Mouse (Mus musculus) brown adipose tissue, adult 24 weeks (tissue): ENCODE measurements around the gene 4931414P19Rik. TPM values are rescaled to one million over a fixed set of nuclear protein-coding genes. Genes with fewer than 3 reads are reported as not detected.

Source experiments
- H3K27ac ChIP-seq: fragments of 200-500 bp; replicated peaks from 2 replicates; pipeline ENCODE4 v1.5.1; 2012; ENCODE audit warnings: low read depth, mild to moderate bottlenecking, low read length
- H3K4me1 ChIP-seq: fragments of 200-500 bp; 2 replicates; pipeline ENCODE4 v1.6.1; 2012; ENCODE audit warnings: low read length, mixed read lengths; ENCODE audit not compliant: control insufficient read depth, insufficient read depth, insufficient read length
- H3K4me3 ChIP-seq: fragments of 200-500 bp; 2 replicates; pipeline ENCODE4 v1.5.1; 2012; ENCODE audit warnings: low read depth, mild to moderate bottlenecking, low read length, moderate library complexity; ENCODE audit not compliant: insufficient read depth
- polyA plus RNA-seq: library from polyadenylated mRNA; stranded (reverse); fragments of >200 nt; gene quantifications from 2 replicates; pipeline ENCODE4 v1.2.4, GENCODE M21; 2012; ENCODE audit not compliant: missing spikeins, insufficient read depth, insufficient read length

4931414P19Rik gene
- polyA plus RNA-seq, 1 experiment = 2.6 TPM

DNA sequence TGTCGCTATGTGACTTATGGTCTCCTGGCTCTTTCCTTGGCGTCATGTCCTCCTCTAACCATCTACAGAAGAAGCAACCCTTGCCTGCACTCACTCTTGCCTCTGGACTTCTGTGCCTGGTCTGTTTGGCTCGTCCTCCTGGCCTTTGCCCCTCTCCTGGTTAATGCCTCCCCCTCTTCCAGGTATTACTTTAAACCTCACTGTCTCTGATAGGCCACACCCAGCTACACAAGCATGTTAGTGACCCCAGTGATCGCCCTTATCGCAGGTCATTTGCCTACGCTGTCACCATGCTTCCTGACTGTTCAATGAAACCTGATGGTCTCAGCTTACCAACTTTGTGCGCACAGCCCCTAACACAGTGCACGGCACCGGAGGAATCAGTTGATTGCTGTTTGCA lies 23.3 kb downstream of the 4931414P19Rik start:
- Histone ChIP-seq H3K4me1 (no peaks in the 10 kb centered on the region), H3K27ac (no peak overlapping the region), H3K4me3 (no peak overlapping the region)

DNA sequence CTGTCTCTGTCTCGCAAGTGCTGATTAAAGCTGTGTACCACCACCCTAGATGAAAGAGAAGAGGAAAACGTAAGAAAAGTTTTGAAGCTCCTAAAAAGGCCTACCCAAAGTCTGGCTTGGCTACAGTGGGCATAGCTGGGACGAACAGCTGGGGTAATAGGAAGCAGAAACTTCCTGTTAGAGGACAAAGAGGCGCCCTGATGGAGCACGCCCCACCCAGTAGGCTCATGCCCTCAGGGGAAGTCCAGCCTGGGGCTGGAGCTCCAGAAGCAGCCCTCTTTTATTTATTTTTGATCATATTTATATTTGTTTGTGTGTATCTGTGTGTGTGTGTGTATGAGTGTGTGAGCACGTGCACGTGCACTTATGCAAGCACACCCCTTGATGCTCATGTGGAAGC lies 26.2 kb downstream of the 4931414P19Rik start:
- no peaks in the 10 kb centered on the region for H3K4me1 ChIP-seq
- H3K27ac ChIP-seq = no peak overlapping the region
- no peak overlapping the region for H3K4me3 ChIP-seq

DNA sequence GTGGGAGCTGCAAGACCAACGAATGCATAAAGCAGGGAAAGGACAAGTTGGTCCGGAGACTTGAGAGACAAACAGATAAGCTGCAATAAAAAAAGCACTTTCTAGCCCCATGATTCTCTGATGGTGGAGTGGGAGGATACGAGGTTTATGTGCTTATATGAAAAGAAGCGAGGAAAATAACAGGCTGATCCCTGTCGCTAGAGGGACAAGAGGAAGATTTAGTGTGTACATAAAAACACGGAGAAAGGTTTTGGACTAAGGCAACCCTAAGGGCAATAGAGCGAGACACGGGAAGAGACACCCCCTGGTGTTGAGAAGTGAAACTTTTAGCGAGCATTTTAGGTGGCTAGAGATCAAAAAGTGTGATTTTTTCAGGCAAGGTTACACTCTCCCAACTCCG lies 27.7 kb downstream of the 4931414P19Rik start:
- H3K4me3 ChIP-seq = peak overlapping the region; percentile 67
- H3K27ac ChIP-seq = peak overlapping the region; percentile 84
- no peaks in the 10 kb centered on the region; the same call in 1 of the 2 replicates for H3K4me1 ChIP-seq

DNA sequence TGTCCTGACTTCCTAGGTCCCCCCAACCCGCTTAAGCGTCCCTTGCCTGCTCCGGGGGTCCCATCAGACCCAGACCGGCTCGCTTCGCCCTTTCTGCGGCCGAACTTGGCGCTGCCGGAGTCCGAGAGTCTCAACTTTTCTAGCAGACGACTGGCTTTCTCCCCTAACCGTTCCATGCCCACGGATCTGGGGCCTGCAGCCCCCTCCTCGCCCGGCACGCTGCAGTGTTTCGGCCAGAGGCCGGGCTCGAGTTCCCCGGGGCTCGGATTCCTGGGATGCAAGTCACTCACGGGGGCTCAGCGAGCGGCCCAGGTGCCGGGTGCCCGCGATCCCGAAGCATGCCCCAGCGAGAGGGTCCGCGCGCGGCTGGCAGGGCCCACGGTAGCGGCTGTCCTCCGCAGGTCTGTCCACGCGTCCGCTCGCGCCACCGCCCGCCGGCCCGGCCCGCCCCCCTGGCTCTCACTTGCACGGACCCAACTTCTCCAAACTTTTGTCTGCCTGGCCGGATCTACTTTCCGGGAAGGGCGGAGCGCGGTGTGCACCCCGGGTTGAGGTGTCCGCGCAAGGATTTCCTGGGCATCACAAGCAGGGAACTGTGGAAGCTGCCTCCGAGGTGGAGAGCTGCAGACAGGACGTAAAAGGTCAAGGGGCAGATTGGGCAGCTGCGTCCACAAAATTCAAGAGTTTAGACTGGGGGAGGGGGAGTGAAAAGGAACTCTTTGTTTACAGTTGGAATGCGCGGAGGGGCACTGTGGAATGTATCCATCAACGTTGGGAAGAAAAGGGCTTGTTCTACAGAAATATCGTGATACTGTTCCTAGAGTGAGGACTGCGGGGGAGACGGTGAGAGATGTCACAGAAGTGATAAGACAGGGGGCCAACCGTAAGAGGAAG lies 28.5 kb downstream of the 4931414P19Rik start, which contains the start of gene Ajuba:
Gene Ajuba (minus strand): TSS at position 470 of the 894 bp plus-strand sequence.
- no peaks in the 10 kb centered on the region; the same call in 1 of the 2 replicates for H3K4me1 ChIP-seq
- H3K4me3 ChIP-seq = peak within 1 kb of the TSS; percentile 67
- peak within 1 kb of the TSS; percentile 84 for H3K27ac ChIP-seq

DNA sequence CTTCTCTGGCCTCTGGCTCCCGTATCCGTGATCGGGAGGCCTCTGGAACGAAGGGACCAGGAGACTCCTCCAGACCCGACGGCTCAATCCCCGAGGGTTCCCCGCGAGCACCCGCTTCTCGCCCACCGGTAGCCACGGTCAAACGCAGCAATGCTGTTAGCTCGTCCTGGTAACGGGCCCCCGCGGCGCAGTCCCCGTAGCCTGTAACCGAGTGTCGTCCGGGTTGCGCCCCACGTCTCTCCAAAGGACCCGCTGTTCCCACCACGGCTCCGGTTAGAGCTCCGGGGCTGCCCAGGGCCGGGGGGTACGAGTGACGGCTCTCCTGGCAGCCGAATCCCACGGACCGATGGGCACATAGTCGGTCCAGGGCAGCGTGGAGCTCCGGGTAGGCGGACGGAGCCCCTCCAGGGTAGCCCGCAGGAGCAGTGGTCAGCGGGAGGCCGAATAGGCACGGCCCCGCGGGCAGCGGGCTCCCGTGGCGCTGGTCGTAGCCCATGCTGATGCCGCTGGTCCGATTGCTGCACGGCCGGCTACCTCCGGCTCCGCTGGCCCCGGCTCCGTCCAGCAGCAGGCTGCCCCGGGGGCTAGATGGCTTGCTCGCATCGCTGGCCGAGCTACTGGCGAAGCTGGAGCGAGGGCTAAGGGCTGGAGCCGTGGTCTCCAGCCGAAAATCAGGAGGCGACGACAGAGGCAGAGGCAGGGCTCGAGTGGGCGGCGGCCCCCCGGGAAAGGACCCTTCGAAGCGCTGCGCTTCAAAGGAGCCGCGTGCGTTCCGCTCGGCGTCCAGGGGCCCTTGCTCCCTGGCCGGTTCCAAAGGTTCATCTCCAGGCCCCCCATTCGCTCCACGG lies 29.3 kb downstream of the 4931414P19Rik start:
- Histone ChIP-seq H3K4me3 (peak overlapping the region; percentile 67), H3K27ac (peak overlapping the region; percentile 36), H3K4me1 (no peaks in the 10 kb centered on the region; the same call in 1 of the 2 replicates)

DNA sequence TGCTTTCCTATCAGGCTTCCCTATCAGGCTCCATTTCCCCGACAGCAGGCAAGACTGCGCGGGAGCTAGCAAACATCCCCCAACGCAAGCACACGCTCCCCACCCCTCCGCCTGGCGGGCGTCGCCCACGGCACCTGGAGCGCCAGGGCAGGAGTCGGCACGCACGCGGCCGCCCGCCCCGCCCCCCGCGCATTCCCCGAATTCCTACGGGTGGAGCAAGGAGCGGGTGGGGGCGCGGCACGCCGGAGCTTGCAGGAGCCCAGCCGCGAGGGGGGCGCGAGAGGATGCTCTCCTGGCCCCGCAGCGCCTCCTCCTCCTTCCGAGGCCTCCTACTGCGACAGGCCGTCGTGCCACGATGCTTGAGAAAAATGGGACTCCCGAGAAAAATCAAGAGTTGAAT lies 30.2 kb downstream of the 4931414P19Rik start:
- Histone ChIP-seq H3K4me3 (peak overlapping the region; percentile 67), H3K4me1 (no peaks in the 10 kb centered on the region; the same call in 1 of the 2 replicates), H3K27ac (peak overlapping the region; percentile 36)

DNA sequence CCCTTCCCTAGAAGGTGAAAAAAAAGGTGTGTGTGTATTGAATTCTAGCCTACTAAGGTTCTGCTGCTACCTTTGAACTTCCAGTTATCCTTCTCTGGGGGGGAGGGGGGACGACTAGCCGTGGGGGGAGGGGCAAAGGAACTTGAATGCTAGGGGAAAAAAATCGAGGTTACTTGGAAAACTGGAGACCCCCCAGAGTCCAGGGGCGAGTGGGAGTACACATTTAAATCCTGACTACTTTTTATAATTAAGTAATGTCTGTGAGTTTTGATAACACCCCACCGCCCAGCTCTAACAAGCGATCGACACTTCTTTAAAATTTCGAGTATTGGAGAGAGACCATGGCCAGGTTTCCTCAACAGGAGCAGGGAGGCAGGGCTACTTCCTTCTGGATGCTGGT lies 30.8 kb downstream of the 4931414P19Rik start:
- Histone ChIP-seq H3K4me3 (peak overlapping the region; percentile 67), H3K27ac (peak overlapping the region; percentile 29; the same call in 1 of the 2 replicates), H3K4me1 (no peaks in the 10 kb centered on the region; the same call in 1 of the 2 replicates)

DNA sequence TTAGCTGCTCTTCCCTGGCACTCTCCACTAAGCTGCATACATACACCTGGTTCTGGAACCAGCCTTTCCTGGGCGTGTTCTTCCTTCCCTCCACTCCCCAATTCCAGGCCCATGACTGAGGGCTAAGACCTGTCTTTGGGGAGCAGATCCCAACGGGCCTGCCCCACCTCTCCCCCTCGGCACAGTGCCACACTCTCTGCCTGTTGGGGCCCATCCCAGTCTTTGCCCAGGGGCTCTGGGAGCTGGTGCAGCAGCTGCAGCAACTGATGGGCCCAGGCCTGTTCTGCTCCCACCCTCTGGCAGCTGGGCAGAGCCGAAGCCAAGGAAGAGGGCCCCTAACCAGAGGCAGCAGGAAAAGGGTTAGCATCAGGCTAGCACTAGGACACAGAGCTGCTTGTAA lies 31.5 kb downstream of the 4931414P19Rik start:
- Histone ChIP-seq H3K27ac (0 out of 2 replicates have a peak overlapping the region, but pooled peaks have one; percentile 29), H3K4me1 (no peaks in the 10 kb centered on the region; the same call in 1 of the 2 replicates), H3K4me3 (peak overlapping the region; percentile 31)

DNA sequence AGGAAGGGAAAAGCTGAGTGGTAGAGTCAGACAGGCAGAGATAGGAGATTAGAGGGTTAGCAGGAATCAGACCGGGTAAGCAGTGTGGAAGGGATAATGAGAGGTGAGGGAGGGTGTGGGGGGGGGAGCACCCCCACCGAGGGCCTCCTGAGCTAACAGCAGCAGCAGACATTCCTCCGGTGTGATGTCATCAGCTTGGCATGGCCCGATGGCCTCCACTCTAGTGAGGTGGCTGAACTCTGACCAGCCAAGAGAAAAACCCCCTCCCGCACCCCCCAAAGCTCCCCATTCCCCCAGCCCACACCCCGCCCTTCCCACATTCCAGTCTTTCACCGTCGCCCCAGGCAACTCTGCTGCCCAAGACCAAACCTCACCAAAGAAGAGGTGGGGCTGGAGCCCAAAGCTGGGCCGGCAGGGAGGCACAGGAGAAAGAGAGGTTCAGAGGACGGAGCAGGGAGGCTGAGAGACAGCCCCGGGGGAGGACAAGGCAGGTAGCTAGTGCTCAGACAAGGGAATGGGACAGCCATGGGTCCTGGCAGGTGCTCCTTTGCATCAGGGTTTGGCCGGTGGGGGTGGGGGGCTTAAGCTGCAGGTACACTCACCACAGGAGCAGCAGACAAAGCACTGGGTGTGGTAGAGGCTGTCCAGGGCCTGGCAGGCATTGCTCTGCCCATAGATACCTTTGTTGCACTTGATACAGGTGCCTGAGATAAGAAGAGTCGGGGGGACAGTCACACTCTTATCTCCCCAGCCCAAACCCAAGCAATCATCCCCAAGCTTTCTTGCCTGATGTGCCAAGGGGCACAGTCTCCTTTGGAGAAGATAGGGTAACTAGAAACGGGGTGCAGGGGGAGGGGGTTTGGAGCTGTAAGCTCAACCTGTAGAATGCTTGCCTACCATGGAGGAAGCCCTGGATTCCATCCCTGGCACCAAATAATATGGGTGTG lies 32.7 kb downstream of the 4931414P19Rik start:
- H3K4me3 ChIP-seq = peak overlapping the region; percentile 31; the same call in 1 of the 2 replicates
- H3K27ac ChIP-seq = peak overlapping the region; percentile 63
- H3K4me1 ChIP-seq = no peaks in the 10 kb centered on the region; the same call in 1 of the 2 replicates

DNA sequence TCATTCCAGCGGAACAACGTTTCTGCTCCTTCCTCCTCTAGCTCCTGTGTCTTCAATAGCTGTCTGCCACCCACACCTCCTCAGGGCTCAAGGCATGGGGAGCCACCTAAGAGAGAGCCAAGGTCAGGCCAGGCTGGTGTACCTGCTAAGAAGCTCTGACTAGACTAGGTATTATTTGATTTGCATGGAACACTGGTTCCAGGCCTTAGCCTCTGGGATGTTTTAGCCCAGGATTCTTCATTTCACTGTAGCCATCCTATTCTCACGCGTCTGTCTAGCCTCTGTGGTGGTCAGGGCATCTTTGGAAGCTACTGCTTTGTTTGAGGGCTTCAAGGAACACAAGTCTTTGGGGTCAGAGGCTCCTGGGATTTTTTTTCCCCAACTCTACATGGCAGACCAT lies 33.7 kb downstream of the 4931414P19Rik start:
- no peak overlapping the region for H3K4me3 ChIP-seq
- H3K4me1 ChIP-seq = no peaks in the 10 kb centered on the region; the same call in 1 of the 2 replicates
- H3K27ac ChIP-seq = peak overlapping the region; percentile 38; the same call in 1 of the 2 replicates

DNA sequence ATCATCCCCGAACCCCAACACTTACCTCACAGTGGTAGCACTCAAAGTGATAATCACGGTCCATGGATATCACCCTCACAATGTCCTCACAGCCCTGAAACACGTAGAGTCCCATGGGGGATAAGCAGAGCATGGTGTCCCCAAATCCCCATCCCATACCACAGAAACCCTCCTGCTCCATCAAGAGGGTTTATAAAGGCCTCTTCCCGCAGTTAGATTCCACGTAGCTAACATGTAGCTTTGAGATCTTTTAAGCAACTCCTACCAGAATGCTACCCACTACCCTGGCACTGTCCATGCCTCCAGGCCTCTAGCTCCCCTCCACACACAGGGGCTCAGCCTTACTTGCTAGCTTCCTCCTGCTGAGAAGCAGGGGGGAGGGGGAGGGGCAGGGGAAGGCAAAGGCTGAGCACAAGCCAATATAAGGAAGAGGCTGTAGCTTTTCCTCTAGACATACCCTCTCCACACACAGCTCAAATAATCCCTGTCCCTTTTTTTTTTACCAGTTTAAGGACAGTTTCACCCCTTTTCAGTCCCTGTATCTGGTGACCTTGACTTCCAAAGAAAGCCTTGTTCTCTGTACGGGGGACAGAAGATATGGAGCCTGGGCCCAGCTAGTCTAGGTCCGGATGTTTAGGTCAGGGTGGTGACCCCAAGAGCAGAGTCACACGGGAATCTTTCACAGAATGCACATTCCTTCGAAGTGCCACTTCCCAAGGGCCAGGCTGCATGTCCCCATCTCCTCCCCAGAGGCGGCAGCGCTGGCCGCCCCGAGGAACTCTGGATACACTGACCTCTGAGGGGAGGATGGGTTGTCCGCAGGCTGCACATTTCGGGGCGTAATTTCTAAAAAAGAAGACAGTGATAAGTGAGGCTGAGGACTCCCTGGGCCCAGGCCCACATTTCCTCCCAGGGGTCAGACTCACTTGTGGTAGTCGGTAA lies 36.1 kb downstream of the 4931414P19Rik start:
- Histone ChIP-seq H3K27ac (peak overlapping the region; percentile 61), H3K4me3 (no peak overlapping the region), H3K4me1 (no peaks in the 10 kb centered on the region; the same call in 1 of the 2 replicates)

DNA sequence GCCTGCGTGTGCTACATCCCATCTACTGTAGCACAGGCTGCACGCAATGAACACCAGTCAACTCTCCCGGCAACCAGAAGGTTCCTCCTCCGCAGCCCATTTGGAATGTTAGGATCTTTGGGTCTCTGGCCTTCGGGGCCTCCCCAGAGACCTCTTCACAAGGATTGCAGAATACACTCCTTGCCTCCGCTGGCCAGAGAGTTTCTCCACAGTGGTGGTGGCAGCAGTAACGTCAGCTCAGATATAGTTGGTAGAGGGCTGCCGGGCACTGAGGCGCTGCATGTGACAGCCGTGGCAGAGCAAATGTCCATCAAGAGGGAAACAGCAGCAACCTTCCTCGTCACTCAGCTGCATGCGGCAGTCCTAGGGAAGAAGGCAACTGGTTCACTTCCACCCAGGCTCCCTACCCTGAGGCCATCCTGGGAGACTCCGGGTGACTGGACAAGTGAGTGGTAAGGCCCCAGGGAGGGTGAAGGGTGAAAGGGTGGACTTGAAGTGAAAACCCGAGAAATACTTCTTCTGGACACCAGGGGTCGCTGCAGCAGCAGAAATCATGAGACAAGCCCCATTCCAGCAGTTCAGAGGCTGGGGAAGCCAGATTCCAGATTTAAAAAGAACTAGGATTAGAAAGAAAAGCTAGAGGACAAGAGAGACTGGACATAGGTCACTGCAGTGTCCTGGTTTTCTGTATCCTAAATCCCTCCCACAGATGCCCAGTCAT lies 36.9 kb downstream of the 4931414P19Rik start:
- peak overlapping the region; percentile 20; the same call in 1 of the 2 replicates for H3K4me3 ChIP-seq
- H3K27ac ChIP-seq = peak overlapping the region; percentile 78
- H3K4me1 ChIP-seq = no peaks in the 10 kb centered on the region; the same call in 1 of the 2 replicates
